Mouse (Mus musculus) MEL (cell line): ENCODE measurements around the gene Asf1b. TPM values are rescaled to one million over a fixed set of nuclear protein-coding genes. Genes with fewer than 3 reads are reported as not detected.

ENCODE experiments used
- DNase-seq: peaks from one replicate; pipeline ENCODE4 v3.0.0; 2011; ENCODE audit warnings: low read depth, low spot score
- H3K27ac ChIP-seq: 2 replicates; pipeline ENCODE4 v1.5.1; 2012; ENCODE audit warnings: low read depth, mild to moderate bottlenecking, control low read depth, low read length, moderate library complexity; ENCODE audit not compliant: control insufficient read depth
- H3K27me3 ChIP-seq, 2 experiments: fragments of 150-350 bp in 1 of 2; sonication (generic) in 1 of 2; 2 replicates each; pipeline ENCODE4 v1.6.1; 2012; ENCODE audit warnings: low read length in 2 of 2, mild to moderate bottlenecking in 2 of 2, improper control_type of control experiment in 1 of 2, moderate library complexity in 1 of 2; ENCODE audit not compliant: insufficient read depth in 2 of 2, control insufficient read depth in 1 of 2
- H3K36me3 ChIP-seq, 2 experiments: 2 replicates each; pipeline ENCODE4 v1.6.1; 2012 to 2014; ENCODE audit warnings: low read length in 2 of 2, improper control_type of control experiment in 1 of 2, inconsistent platforms in 1 of 2, mild to moderate bottlenecking in 1 of 2; ENCODE audit not compliant: insufficient read depth in 2 of 2, control insufficient read depth in 1 of 2
- H3K4me1 ChIP-seq, 2 experiments: fragments of 150-350 bp in 1 of 2; sonication (generic) in 1 of 2; 2 replicates each; pipeline ENCODE4 v1.6.1; 2012; ENCODE audit warnings: low read length in 2 of 2, improper control_type of control experiment in 1 of 2, mild to moderate bottlenecking in 1 of 2; ENCODE audit not compliant: insufficient read depth in 2 of 2, control insufficient read depth in 1 of 2
- H3K4me3 ChIP-seq, 2 experiments: fragments of 150-350 bp in 1 of 2; sonication (generic) in 1 of 2; 2 replicates each; pipeline ENCODE4 v1.5.1; 2012; ENCODE audit warnings: low read depth in 2 of 2, low read length in 2 of 2, mild to moderate bottlenecking in 2 of 2, moderate library complexity in 2 of 2, control low read depth in 1 of 2, improper control_type of control experiment in 1 of 2; ENCODE audit not compliant: control insufficient read depth in 1 of 2, insufficient read depth in 1 of 2
- H3K79me2 ChIP-seq: 2 replicates; pipeline ENCODE4 v1.6.1; 2012; ENCODE audit warnings: mild to moderate bottlenecking, low read length, moderate library complexity; ENCODE audit not compliant: control insufficient read depth, poor library complexity, insufficient read depth
- H3K9ac ChIP-seq: 2 replicates; pipeline ENCODE4 v1.6.1; 2012; ENCODE audit warnings: low read depth, mild to moderate bottlenecking, control low read depth, low read length, moderate library complexity; ENCODE audit not compliant: control insufficient read depth, poor library complexity, severe bottlenecking
- H3K9me3 ChIP-seq: fragments of 150-350 bp; sonication (generic); replicated peaks from 2 replicates; pipeline ENCODE4 v1.6.1; 2012; ENCODE audit warnings: mild to moderate bottlenecking, low read length, improper control_type of control experiment, moderate library complexity; ENCODE audit not compliant: insufficient read depth
- CHD1 ChIP-seq: IDR thresholded peaks from 2 replicates; pipeline ENCODE4 v1.6.1; 2012; ENCODE audit warnings: low read depth, mild to moderate bottlenecking, inconsistent platforms, low read length, improper control_type of control experiment
- EP300 ChIP-seq, 2 experiments: IDR thresholded peaks; 2 replicates each; pipeline ENCODE4 v1.6.1; 2011; ENCODE audit warnings: improper control_type of control experiment in 2 of 2, low read length in 2 of 2, low read depth in 1 of 2, mild to moderate bottlenecking in 1 of 2
- GABPA ChIP-seq: IDR thresholded peaks from 2 replicates; pipeline ENCODE4 v1.6.1; 2012; ENCODE audit warnings: low read depth, mild to moderate bottlenecking, inconsistent platforms, low read length, improper control_type of control experiment, moderate library complexity
- GATA1 ChIP-seq: IDR thresholded peaks from 2 replicates; pipeline ENCODE4 v1.6.1; 2011; ENCODE audit warnings: low read depth, low read length, improper control_type of control experiment
- HCFC1 ChIP-seq: IDR thresholded peaks from 2 replicates; pipeline ENCODE4 v1.6.1; 2012; ENCODE audit warnings: low read depth, mild to moderate bottlenecking, inconsistent platforms, low read length, improper control_type of control experiment, moderate library complexity
- JUND ChIP-seq: IDR thresholded peaks from 2 replicates; pipeline ENCODE4 v1.6.1; 2011; ENCODE audit warnings: low read depth, mild to moderate bottlenecking, improper control_type of control experiment, low read length
- KAT2A ChIP-seq: conservative IDR thresholded peaks from 2 replicates; pipeline ENCODE4 v1.6.1; 2012; ENCODE audit warnings: low read depth, low read length, improper control_type of control experiment, inconsistent platforms
- MAZ ChIP-seq: IDR thresholded peaks from 2 replicates; pipeline ENCODE4 v1.6.1; 2012; ENCODE audit warnings: low read depth, mild to moderate bottlenecking, inconsistent platforms, low read length, improper control_type of control experiment
- MEF2A ChIP-seq: IDR thresholded peaks from 2 replicates; pipeline ENCODE4 v1.6.1; 2014; ENCODE audit warnings: low read depth, mild to moderate bottlenecking, inconsistent platforms, low read length, improper control_type of control experiment; ENCODE audit not compliant: poor library complexity, insufficient replicate concordance, severe bottlenecking; ENCODE audit errors: extremely low read depth
- MXI1 ChIP-seq: IDR thresholded peaks from 2 replicates; pipeline ENCODE4 v1.6.1; 2011; ENCODE audit warnings: mild to moderate bottlenecking, low read depth, low read length, improper control_type of control experiment
- NELFE ChIP-seq: IDR thresholded peaks from 2 replicates; pipeline ENCODE4 v1.6.1; 2011; ENCODE audit warnings: low read depth, low read length, improper control_type of control experiment
- POLR2AphosphoS5 ChIP-seq: IDR thresholded peaks from 2 replicates; pipeline ENCODE4 v1.6.1; 2012; ENCODE audit warnings: low read depth, borderline replicate concordance, mild to moderate bottlenecking, inconsistent platforms, low read length, moderate library complexity, mixed read lengths
- TCF12 ChIP-seq: IDR thresholded peaks from 2 replicates; pipeline ENCODE4 v1.6.1; 2014; ENCODE audit warnings: low read depth, mild to moderate bottlenecking, inconsistent platforms, low read length, improper control_type of control experiment, moderate library complexity
- USF1 ChIP-seq: IDR thresholded peaks from 2 replicates; pipeline ENCODE4 v1.6.1; 2014; ENCODE audit warnings: low read depth, mild to moderate bottlenecking, inconsistent platforms, low read length, improper control_type of control experiment, moderate library complexity
- ZC3H11A ChIP-seq: IDR thresholded peaks from 2 replicates; pipeline ENCODE4 v1.6.1; 2012; ENCODE audit warnings: low read depth, mild to moderate bottlenecking, inconsistent platforms, low read length, improper control_type of control experiment
- ZKSCAN1 ChIP-seq: IDR thresholded peaks from 2 replicates; pipeline ENCODE4 v1.6.1; 2012; ENCODE audit warnings: low read depth, mild to moderate bottlenecking, inconsistent platforms, low read length, improper control_type of control experiment, moderate library complexity
- ZNF384 ChIP-seq: IDR thresholded peaks from 2 replicates; pipeline ENCODE4 v1.6.1; 2012; ENCODE audit warnings: low read depth, mild to moderate bottlenecking, inconsistent platforms, low read length, improper control_type of control experiment
- polyA plus RNA-seq, 2 experiments: library from polyadenylated mRNA; stranded (reverse) in 1 of 2; unstranded in 1 of 2; fragments of >175 nt in 1 of 2; fragments of >200 nt in 1 of 2; gene quantifications; 2 replicates each; pipeline versions ENCODE4 v1.2.1 to v1.2.4; 2012; ENCODE audit warnings: low replicate concordance in 2 of 2, low read depth in 1 of 2; ENCODE audit not compliant: insufficient read length in 2 of 2, insufficient read depth in 1 of 2, missing spikeins in 1 of 2
- total RNA-seq: library from RNA; depleted of rRNA; stranded (reverse); fragments of 300-350 nt; gene quantifications from 2 replicates; pipeline ENCODE4 v1.2.3, GENCODE M21; 2012

Gene Asf1b
- total and polyA plus RNA-seq, 3 experiments: 84.3 to 137 (median 113) TPM

GRCm38 (mm10) chr8:84001281-84002000, 46.1 kb downstream of the Asf1b start, which contains the start of gene 1700067K01Rik:
Gene 1700067K01Rik, plus strand, starts transcription at chr8:84001502.
- H3K36me3 ChIP-seq: peaks cover 3 to 18% of the 10 kb centered on the region in 2 experiments; a peak in 2 of 4 replicates
- H3K27ac ChIP-seq: no peak within 1 kb of the TSS
- no peaks in the 10 kb centered on the region for H3K27me3 ChIP-seq
- H3K79me2 ChIP-seq: peaks cover 20% of the 10 kb centered on the region
- no peak for TF ChIP-seq MXI1
- H3K4me3 ChIP-seq: no peak within 1 kb of the TSS
- no peak within 1 kb of the TSS for H3K9ac ChIP-seq
- no peak for DNase-seq
- H3K4me1 ChIP-seq: peaks cover 5 to 29% of the 10 kb centered on the region in 2 experiments; a peak in 3 of 4 replicates
- no peaks in the 10 kb centered on the region for H3K9me3 ChIP-seq

DNA sequence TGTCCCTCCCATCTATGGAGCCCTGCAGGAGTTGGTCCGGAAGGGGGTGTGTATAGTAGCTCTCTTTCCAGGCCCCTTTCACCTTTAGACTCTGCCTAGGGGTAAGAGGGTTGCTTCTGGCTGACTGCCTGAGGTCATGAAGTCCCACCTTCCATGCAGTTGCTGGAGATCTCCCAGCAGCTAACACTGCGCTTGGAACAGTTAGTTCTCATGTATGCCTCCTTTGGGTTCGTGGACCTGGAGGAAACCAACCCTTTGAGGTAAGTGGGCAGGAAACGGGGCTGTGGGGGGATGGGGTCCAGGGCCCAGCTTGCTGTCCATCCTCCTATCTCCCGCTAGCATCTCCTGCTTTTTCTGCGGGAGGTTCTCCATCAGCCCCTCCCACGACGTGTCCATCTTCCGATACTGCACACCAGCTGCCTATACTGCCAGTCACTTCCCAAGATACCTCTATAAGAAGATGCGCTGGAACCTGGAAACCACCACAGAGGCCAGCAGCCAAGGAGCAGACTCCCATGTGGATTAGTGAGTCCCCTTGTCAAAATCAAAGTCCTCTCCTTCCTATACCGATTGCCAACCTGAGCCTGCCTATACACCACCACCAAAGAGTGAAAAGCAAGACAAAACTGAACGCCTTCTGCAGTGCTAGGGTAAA, 47.8 kb downstream of the Asf1b start:
- H3K36me3 ChIP-seq: peaks cover 3 to 18% of the 10 kb centered on the region in 2 experiments; a peak in 2 of 4 replicates
- H3K79me2 ChIP-seq: peaks cover 15% of the 10 kb centered on the region
- no peak overlapping the region for H3K9ac ChIP-seq
- peaks cover 4 to 29% of the 10 kb centered on the region in 2 experiments; a peak in 3 of 4 replicates for H3K4me1 ChIP-seq
- no peak overlapping the region; the same call in 1 of the 2 replicates for H3K27ac ChIP-seq
- H3K27me3 ChIP-seq: no peaks in the 10 kb centered on the region
- no peaks in the 10 kb centered on the region for H3K9me3 ChIP-seq
- no peak for TF ChIP-seq TCF12
- no peak for TF ChIP-seq JUND
- TF ChIP-seq ZNF384: no peak
- no peak for TF ChIP-seq GABPA
- TF ChIP-seq EP300 (IDR thresholded peaks at IDR 0.05; ENCODE audit: low read depth in 1 of 2, low read length in 2 of 2): no peak
- TF ChIP-seq POLR2AphosphoS5: no peak
- no peak for TF ChIP-seq MXI1
- no peak for TF ChIP-seq GATA1
- TF ChIP-seq CHD1: no peak
- TF ChIP-seq HCFC1: no peak
- TF ChIP-seq MAZ: no peak
- TF ChIP-seq USF1: no peak
- no peak for TF ChIP-seq NELFE
- TF ChIP-seq ZKSCAN1: no peak
- no peak for TF ChIP-seq MEF2A
- TF ChIP-seq ZC3H11A: no peak
- no peak for TF ChIP-seq KAT2A
- TF ChIP-seq, all 39 proteins: peak for 0
- no peak for DNase-seq
- H3K4me3 ChIP-seq: no peak overlapping the region
